Mouse (Mus musculus) hindbrain, embryonic 13.5 days (tissue): Measurements from ENCODE around the gene Filip1. TPM values are rescaled to one million over a fixed set of nuclear protein-coding genes. Genes with fewer than 3 reads are reported as not detected.

ENCODE experiments used
- polyA plus RNA-seq: library from polyadenylated mRNA; unstranded; fragments of >200 nt; fragmentation: Nextera tagmentation; extraction: Ambion mirVana; gene quantifications from 2 replicates; pipeline ENCODE4 v1.2.1, GENCODE M21; 2015

Filip1 gene
- polyA plus RNA-seq, 1 experiment from 2014 or later, result 2.6 TPM

Other genes with a start within 250 kb of the Filip1 start
- gene Tmem30a, start 219.3 kb downstream of the Filip1 start, polyA plus RNA-seq, result 106 and 112 TPM in 2 replicates
- gene Senp6, start 54.1 kb upstream of the Filip1 start, polyA plus RNA-seq, result 53.3 and 58.4 TPM in 2 replicates
- gene Myo6, start 152.2 kb upstream of the Filip1 start, polyA plus RNA-seq, result 19.1 and 19.7 TPM in 2 replicates